Mouse (Mus musculus) mouse embryonic stem cell (cell line): ENCODE measurements around the gene Zdhhc22.

Source experiments
- in situ Hi-C, 2 experiments: fragments of 300-500 bp; cut with MboI; formaldehyde crosslinking; loops; 1 replicate in 1 of 2; 3 replicates in 1 of 2; pipeline ENCODE4 v1.14.3; 2019 to 2020; ENCODE audit warnings: low sequenced_read_pairs in 2 of 2, low pct_unique_long_range_greater_than_20kb in 1 of 2, mixed read lengths in 1 of 2; ENCODE audit not compliant: unreplicated experiment in 1 of 2

Gene Zdhhc22

DNA sequence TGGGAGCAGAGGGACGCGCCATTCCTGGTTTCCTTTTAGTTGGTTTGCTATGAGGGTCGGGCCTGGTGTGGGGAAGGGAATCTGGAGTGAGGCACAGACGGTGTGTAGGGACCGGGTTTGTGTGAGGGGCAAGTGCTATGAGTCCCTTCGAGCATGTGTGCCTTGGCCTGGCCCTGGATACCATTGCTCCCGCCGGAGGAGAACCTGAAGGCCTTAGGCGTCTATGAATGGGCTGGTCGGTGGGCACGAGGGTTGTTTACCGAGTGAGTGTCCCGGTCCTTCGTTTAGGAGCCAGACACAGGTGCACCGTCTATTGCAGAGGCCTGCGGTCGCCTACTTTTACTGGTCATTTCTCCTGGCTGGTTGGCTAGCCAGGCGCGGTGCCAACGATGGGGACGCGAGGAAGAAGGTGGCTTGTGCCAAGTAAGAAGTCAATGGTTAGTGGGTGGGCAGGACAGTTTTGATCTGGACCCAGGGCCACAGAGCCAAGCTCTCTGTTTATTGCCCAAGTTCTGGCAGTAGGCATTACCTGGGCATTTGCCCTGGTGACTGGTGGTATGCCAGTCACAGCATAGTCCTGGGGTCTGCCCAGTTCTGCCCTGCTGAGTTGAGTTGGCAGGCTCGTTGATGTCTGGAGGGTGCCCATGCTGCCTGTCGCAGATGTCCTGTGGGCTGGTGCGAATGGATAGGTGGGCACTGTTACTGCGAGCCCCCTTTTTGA, 42.4 kb downstream of the Zdhhc22 start:
- in situ Hi-C loops = no loop called here

- in situ Hi-C loops = no loop called here
These were observed 43.2 kb downstream of the Zdhhc22 start, which contains the start of gene Cipc for GRCm38 (mm10) chr12:86946862-86947574. TSS of gene Cipc (plus strand) at chr12:86947043.

- in situ Hi-C loops = no loop called here
These were observed 43.9 kb downstream of the Zdhhc22 start for GRCm38 (mm10) chr12:86946301-86946781.

DNA sequence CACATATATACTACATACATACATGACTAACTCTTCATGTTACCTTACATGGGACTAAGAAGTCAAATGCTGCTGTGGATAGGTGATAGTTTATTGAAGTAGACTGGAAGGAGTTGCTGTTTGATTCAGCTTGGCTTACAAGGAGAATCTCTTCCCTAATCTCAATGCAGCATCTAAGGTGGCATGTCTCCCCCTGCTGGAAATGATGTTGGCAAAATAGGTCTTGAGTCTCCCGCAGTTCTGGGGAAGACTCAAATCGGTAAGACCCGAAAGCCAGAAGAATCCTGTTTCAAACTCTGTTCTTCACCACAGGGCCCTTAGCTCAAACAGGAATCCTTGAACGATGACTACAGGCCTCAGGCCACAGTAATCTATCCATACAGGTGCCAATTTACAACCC, 45.1 kb downstream of the Zdhhc22 start:
- in situ Hi-C loops = no loop called here

DNA sequence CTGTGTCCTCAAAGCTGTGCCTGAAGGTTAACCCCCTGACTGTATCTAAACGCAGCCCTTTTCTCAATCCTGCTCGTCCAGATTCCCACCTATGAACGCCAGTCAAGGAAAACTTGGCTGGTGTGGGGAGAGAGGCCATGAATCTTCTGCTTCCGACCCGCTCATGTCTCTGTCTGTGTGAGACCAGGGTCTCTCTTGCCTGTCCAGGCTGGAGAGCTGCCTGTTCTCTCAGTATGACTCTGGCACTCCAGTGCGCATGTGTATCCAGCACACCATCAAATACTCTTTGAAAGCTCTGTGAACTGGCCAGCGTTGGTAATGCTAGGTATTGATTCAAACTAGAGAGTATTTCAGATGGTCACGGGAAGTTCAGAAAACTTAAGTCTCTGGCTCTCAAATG, 46.8 kb downstream of the Zdhhc22 start:
- in situ Hi-C loops = no loop called here

- in situ Hi-C loops = no loop called here
These were observed 48.3 kb downstream of the Zdhhc22 start for GRCm38 (mm10) chr12:86941734-86942486.

DNA sequence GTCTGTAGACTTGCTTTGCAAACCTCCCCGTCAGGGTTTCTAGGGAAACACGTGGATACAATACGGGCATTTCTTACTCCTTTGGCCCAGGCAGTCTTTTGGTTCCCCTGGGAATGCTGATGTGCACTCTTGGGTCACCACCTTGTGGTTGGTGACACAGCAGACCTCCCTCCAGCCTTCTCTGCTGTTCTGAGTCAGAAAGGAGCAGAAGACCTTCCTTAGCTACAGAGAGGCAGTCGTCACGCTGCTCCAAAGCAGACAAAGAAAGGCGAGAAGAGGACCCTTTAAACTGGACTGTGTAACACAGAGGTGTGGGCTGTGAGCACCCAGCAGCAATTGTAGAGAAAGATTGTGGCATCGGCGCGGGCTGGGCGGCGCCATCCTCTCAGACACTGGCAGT, 49.1 kb downstream of the Zdhhc22 start:
- in situ Hi-C loops = no loop called here

GRCm38 (mm10) chr12:86938571-86938970, 51.7 kb downstream of the Zdhhc22 start:
- in situ Hi-C loops = loop anchor here in 1 of 2 experiments (10.0 kb wide), 1 partner anchor 144 kb away; no protein-coding TSS in a partner anchor

DNA sequence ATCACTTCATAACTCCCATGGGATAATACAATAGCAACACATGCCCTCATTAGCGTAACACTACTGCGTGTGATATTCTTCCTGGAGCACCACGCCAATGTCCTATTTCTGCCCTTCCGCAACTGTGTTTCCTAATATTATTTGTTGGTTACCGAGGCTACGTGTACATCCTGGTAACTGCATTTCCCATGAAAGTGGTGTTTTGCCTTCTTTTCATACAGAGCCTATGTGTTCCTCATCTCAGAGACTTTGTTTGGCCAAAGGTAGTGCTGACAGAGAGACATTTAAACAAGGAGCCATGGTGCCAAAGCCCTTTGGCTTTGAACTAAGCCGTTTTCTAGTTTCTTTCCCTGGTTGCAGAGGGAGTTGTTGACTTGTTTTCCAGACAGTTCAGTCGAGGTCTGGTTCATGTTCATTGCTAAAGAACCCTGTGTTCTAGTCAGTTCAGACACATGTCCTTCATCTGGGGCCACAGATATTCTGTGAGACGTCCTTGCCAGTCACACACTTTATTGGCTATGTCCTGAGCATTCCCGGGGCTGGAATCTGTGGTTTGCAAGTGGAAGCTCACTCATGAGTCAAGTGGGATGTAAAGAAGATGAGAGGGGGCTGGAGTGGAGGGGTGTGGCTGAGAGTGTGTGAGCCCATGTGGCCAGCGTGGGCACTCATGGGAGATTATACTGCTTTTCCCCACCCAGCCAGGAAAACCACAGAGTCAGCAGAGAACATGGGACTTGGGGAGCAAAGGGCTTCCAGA, 53.5 kb downstream of the Zdhhc22 start:
- in situ Hi-C loops = loop anchor here in 1 of 2 experiments (10.0 kb wide), 1 partner anchor 142 kb away; no protein-coding TSS in a partner anchor

DNA sequence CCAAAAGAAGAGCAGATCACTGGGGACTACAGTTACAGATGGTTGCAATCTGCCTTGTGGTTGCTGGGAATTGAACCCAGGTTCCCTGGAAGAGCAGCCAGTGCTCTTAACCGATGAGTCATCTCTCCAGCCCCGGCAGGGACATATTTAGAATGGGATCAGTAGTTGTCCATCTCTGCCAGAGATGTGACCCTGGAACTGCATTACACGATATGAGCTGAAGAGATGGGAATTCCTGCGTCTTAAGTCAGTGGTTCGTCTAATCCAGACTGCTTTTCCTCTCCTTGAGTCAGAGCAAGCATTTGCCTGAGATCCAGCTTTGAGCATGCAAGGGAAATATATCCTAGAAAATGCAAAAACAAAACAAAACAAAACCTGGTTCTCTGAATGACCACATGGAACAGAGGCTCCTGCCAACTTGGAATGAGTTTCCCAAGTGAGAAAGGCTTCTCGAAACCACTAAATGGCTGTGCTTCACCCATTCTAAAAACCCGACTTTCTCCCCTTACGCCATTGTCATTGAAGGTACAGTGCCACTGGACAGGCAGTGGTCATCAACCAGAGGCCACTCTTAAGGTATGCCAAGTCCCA, 54.4 kb downstream of the Zdhhc22 start:
- in situ Hi-C loops = loop anchor here in 1 of 2 experiments (10.0 kb wide), 1 partner anchor 141 kb away; no protein-coding TSS in a partner anchor

DNA sequence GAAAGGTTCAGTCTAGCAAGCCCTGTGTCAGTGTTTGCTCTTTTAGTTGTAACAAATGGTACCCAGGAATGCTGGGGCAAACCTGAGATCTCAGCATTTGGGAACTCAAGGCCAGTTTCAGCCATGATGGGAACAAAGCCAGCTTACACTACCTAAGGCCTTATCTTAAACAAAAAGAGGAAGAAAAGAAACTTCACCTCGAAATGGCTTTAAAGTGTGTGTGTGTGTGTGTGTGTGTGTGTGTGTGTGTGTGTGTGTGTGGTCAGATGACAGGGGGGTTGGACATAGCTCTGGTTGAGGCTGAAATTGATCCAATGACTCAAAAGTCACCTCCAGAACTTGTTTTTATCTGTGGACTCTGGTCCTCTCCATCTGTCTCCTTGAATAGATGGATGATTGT, 55.5 kb downstream of the Zdhhc22 start:
- in situ Hi-C loops = loop anchor here in 1 of 2 experiments (10.0 kb wide), 1 partner anchor 140 kb away; no protein-coding TSS in a partner anchor

GRCm38 (mm10) chr12:86932575-86932952, 57.7 kb downstream of the Zdhhc22 start:
- in situ Hi-C loops = loop anchor here in 1 of 2 experiments (10.0 kb wide), 1 partner anchor 138 kb away; no protein-coding TSS in a partner anchor

GRCm38 (mm10) chr12:86931919-86932574, 58.2 kb downstream of the Zdhhc22 start:
- in situ Hi-C loops = loop anchor here in 1 of 2 experiments (10.0 kb wide), 1 partner anchor 137 kb away; no protein-coding TSS in a partner anchor

GRCm38 (mm10) chr12:86930934-86931729, 59.1 kb downstream of the Zdhhc22 start:
- in situ Hi-C loops = loop anchor here in 1 of 2 experiments (10.0 kb wide), 1 partner anchor 136 kb away; no protein-coding TSS in a partner anchor
